Comparison of ENCODE assay signal across 31 mouse cellular contexts in genomic region chr5:41841735-41842134, GRCm38 (mm10). TPM values are rescaled to one million over a fixed set of nuclear protein-coding genes. Genes with fewer than 3 reads are reported as not detected.
DNase-seq lines count a peak whose midpoint lies in the region; ATAC-seq and TF ChIP-seq lines count a peak whose summit lies in the region.
"Had no signal": no experiment of that assay in that cellular context is flagged by ENCODE, and none has a peak within 500 bp of the region (broad histone marks: within the 10 kb centered on the region; RNA-seq: fewer than 3 reads in every experiment).

No protein-coding gene starts in this region.

- ATAC-seq in liver, postnatal 0 days, result no peak
- peak; percentile 49 for ATAC-seq in liver, embryonic 14.5 days (ENCODE audit: insufficient read depth)
- no peak for ATAC-seq in hindbrain, postnatal 0 days
- ATAC-seq: forebrain, embryonic 14.5 days; intestine, postnatal 0 days; lung, postnatal 0 days; midbrain, embryonic 15.5 days; Patski had no signal

- H3K4me1 ChIP-seq in liver, postnatal 0 days (ENCODE audit: insufficient read depth), result peaks cover 11% of the 10 kb centered on the region
- peaks cover 17 to 19% of the 10 kb centered on the region in 2 experiments for H3K4me1 ChIP-seq in liver, embryonic 14.5 days (replicated peaks; ENCODE audit: control insufficient read depth in 2 of 2, insufficient read depth in 2 of 2, low read length in 1 of 2)
- H3K4me1 ChIP-seq in hindbrain, postnatal 0 days (ENCODE audit: insufficient read depth, low read length), result peaks cover 11% of the 10 kb centered on the region
- H3K4me1 ChIP-seq in hindbrain, embryonic 10.5 days (replicated peaks), result peaks cover 20% of the 10 kb centered on the region

- H3K4me2 ChIP-seq in liver, postnatal 0 days (ENCODE audit: low read depth, low read length), result no peak overlapping the region; the same call in 1 of the 2 replicates
- H3K4me2 ChIP-seq in liver, embryonic 14.5 days (ENCODE audit: low read depth), result peak overlapping the region; percentile 93
- H3K4me2 ChIP-seq in hindbrain, postnatal 0 days (ENCODE audit: low read depth, low read length), result no peak overlapping the region
- H3K4me2 ChIP-seq: hindbrain, embryonic 12.5 days had no signal

- no peaks in the 10 kb centered on the region for H3K9me3 ChIP-seq in liver, postnatal 0 days (ENCODE audit: low read length)
- H3K9me3 ChIP-seq in liver, embryonic 14.5 days (ENCODE audit: control insufficient read depth, low read length), result no peaks in the 10 kb centered on the region
- H3K9me3 ChIP-seq in hindbrain, postnatal 0 days (ENCODE audit: low read length), result no peaks in the 10 kb centered on the region
- no peaks in the 10 kb centered on the region for H3K9me3 ChIP-seq in hindbrain, embryonic 10.5 days
- H3K9me3 ChIP-seq: G1E; heart, embryonic 10.5 days; heart, embryonic 15.5 days; hindbrain, embryonic 12.5 days; limb, embryonic 12.5 days; midbrain, embryonic 15.5 days; neural tube, embryonic 12.5 days had no signal

- no peaks in the 10 kb centered on the region for H3K27me3 ChIP-seq in liver, postnatal 0 days (ENCODE audit: insufficient read depth, low read length)
- no peaks in the 10 kb centered on the region for H3K27me3 ChIP-seq in liver, embryonic 14.5 days (ENCODE audit: control insufficient read depth, insufficient read depth, low read length)
- H3K27me3 ChIP-seq in hindbrain, postnatal 0 days (ENCODE audit: insufficient read depth, low read length), result no peaks in the 10 kb centered on the region
- H3K27me3 ChIP-seq in hindbrain, embryonic 10.5 days (ENCODE audit: insufficient read depth, poor library complexity, severe bottlenecking), result no peaks in the 10 kb centered on the region
- H3K27me3 ChIP-seq: heart, embryonic 15.5 days; hindbrain, embryonic 12.5 days; limb, embryonic 12.5 days; midbrain, embryonic 15.5 days; neural tube, embryonic 12.5 days; Patski had no signal

- TF ChIP-seq CTCF in liver, postnatal 0 days (IDR thresholded peaks at IDR 0.05; ENCODE audit: low read depth), result no peak
- no peak for TF ChIP-seq CTCF in liver, embryonic 14.5 days (IDR thresholded peaks at IDR 0.05; ENCODE audit: low read depth)
- no peak for TF ChIP-seq CTCF in hindbrain, postnatal 0 days (IDR thresholded peaks at IDR 0.05; ENCODE audit: low read depth)

- no peak overlapping the region for H3K4me3 ChIP-seq in liver, postnatal 0 days (ENCODE audit: low read depth, low read length)
- H3K4me3 ChIP-seq in liver, embryonic 14.5 days (ENCODE audit: insufficient read depth in 1 of 2, low read depth in 2 of 2, low read length in 2 of 2), result peak overlapping the region in 1 of 2 experiments; percentile 78; a peak in 2 of 4 replicates
- no peak overlapping the region for H3K4me3 ChIP-seq in hindbrain, postnatal 0 days (ENCODE audit: low read length)
- H3K4me3 ChIP-seq in hindbrain, embryonic 10.5 days, result no peak overlapping the region
- H3K4me3 ChIP-seq: heart, embryonic 10.5 days; hindbrain, embryonic 12.5 days; limb, embryonic 12.5 days; midbrain, embryonic 15.5 days; neural tube, embryonic 12.5 days had no signal

- H3K27ac ChIP-seq in liver, postnatal 0 days (ENCODE audit: low read depth), result no peak overlapping the region
- H3K27ac ChIP-seq in liver, embryonic 14.5 days, result no peak overlapping the region
- no peak overlapping the region for H3K27ac ChIP-seq in hindbrain, postnatal 0 days
- no peak overlapping the region for H3K27ac ChIP-seq in hindbrain, embryonic 10.5 days
- H3K27ac ChIP-seq: heart, embryonic 10.5 days; heart, embryonic 15.5 days; hindbrain, embryonic 12.5 days; limb, embryonic 12.5 days; midbrain, embryonic 15.5 days; neural tube, embryonic 12.5 days; stomach, postnatal 0 days had no signal

- no peak for TF ChIP-seq EP300 in liver, postnatal 0 days (IDR thresholded peaks at IDR 0.05; ENCODE audit: low read depth)
- 0 out of 2 replicates have a peak, but pooled peaks have one; percentile 26 for TF ChIP-seq EP300 in liver, embryonic 14.5 days (IDR thresholded peaks at IDR 0.05; ENCODE audit: low read depth)

- no peak overlapping the region for H3K9ac ChIP-seq in liver, postnatal 0 days (replicated peaks)
- H3K9ac ChIP-seq in liver, embryonic 14.5 days (replicated peaks), result no peak overlapping the region
- H3K9ac ChIP-seq in hindbrain, postnatal 0 days (replicated peaks; ENCODE audit: low read length), result no peak overlapping the region
- H3K9ac ChIP-seq: heart, embryonic 15.5 days; hindbrain, embryonic 12.5 days; limb, embryonic 12.5 days; midbrain, embryonic 15.5 days; neural tube, embryonic 12.5 days had no signal

- 56% methylated on average over 5 of the region's 5 CpGs for WGBS in liver, postnatal 0 days (ENCODE audit: insufficient replicate concordance)
- 11% methylated on average over 5 of the region's 5 CpGs for WGBS in liver, embryonic 14.5 days (ENCODE audit: insufficient replicate concordance)
- WGBS in hindbrain, postnatal 0 days, result 89% methylated on average over 5 of the region's 5 CpGs
- WGBS in hindbrain, embryonic 10.5 days, result 81% methylated on average over 5 of the region's 5 CpGs

- H3K36me3 ChIP-seq in liver, postnatal 0 days (replicated peaks; ENCODE audit: insufficient read depth, low read length), result peaks cover 4% of the 10 kb centered on the region; the same call in 1 of the 2 replicates
- H3K36me3 ChIP-seq in liver, embryonic 14.5 days (replicated peaks; ENCODE audit: control insufficient read depth, insufficient read depth, low read depth), result no peaks in the 10 kb centered on the region
- H3K36me3 ChIP-seq in hindbrain, postnatal 0 days (ENCODE audit: insufficient read depth, low read length), result no peaks in the 10 kb centered on the region
- H3K36me3 ChIP-seq in hindbrain, embryonic 10.5 days, result peaks cover 11% of the 10 kb centered on the region
- H3K36me3 ChIP-seq: heart, embryonic 15.5 days; midbrain, embryonic 15.5 days had no signal

- DNase-seq in liver, result peak; percentile 35
- no peak for DNase-seq in liver, postnatal 0 days
- DNase-seq in c-Kit-positive CD71-positive TER-119-positive erythroid progenitor cells, embryonic 14.5 days (ENCODE audit: low spot score), result peak; percentile 31
- peak in 1 of 3 experiments; percentile 33 for DNase-seq in liver, embryonic 14.5 days (ENCODE audit: low read depth in 3 of 3, low spot score in 3 of 3)
- DNase-seq in hindbrain, postnatal 0 days (ENCODE audit: low spot score), result no peak
- DNase-seq in frontal cortex, postnatal 14 days (ENCODE audit: low spot score in 2 of 2), result no peak
- DNase-seq in hindbrain, embryonic 10.5 days (ENCODE audit: low spot score), result no peak
- DNase-seq: cerebellum, adult 18-20 months; cerebellum, postnatal 14 days; gastrocnemius, postnatal 25 days; heart, adult 11 months; kidney, adult 9 months; kidney, postnatal 10 days; lung, adult 18-20 months; lung, postnatal 4 days; right cerebral cortex, adult 18-20 months; spleen, adult 18-20 months; thymus, adult 18-20 months; thymus, postnatal 36 days had no signal

RNA-seq across cellular contexts. Expression of gene Bod1l, which starts 2.4 kb away (rescaled TPM):
- 7.8 and 8.0 TPM in 2 replicates for polyA plus RNA-seq in liver, postnatal 0 days (2015; fragmentation: Nextera tagmentation; extraction: Ambion mirVana)
- polyA plus RNA-seq in liver, embryonic 14.5 days (2012; rRNA removed), result 2.5 and 4.4 TPM in 2 replicates
- 7.9 and 8.4 TPM in 2 replicates for polyA plus RNA-seq in liver, embryonic 14.5 days (2014; fragmentation: Nextera tagmentation; extraction: Ambion mirVana)
- total RNA-seq in hindbrain, postnatal 0 days (2014; rRNA removed), result 14.0 and 14.7 TPM in 2 replicates
- polyA plus RNA-seq in hindbrain, postnatal 0 days (2015; fragmentation: Nextera tagmentation; extraction: Ambion mirVana), result 29.4 and 29.5 TPM in 2 replicates
- 12.4 and 16.6 TPM in 2 replicates for polyA plus RNA-seq in hindbrain, embryonic 10.5 days (2016; fragmentation: Nextera tagmentation; extraction: Ambion mirVana)

Comparison
In these comparisons a context has a peak if more than half of its experiments do, and no peak if none do; other contexts are left out.
1. DNase-seq: peak in liver (single experiment) and c-Kit-positive CD71-positive TER-119-positive erythroid progenitor cells, embryonic 14.5 days (single experiment); none in liver, postnatal 0 days (single experiment), hindbrain, postnatal 0 days (single experiment), frontal cortex, postnatal 14 days (0 of 2) and hindbrain, embryonic 10.5 days (single experiment).